Mouse (Mus musculus) hindbrain, embryonic 16.5 days (tissue): ENCODE measurements around the gene Gm10234. TPM values are rescaled to one million over a fixed set of nuclear protein-coding genes. Genes with fewer than 3 reads are reported as not detected.

ENCODE experiments used
- ATAC-seq: fragments of 200-750 bp; cut with Nextera tagmentation; 2 replicates; pipeline ENCODE4 v1.8.0; 2017; ENCODE audit warnings: moderate TSS enrichment, moderate library complexity
- H3K27ac ChIP-seq: fragments of 300-500 bp; sonication (generic); 2 replicates; pipeline ENCODE4 v1.5.1; 2014; ENCODE audit warnings: low read depth, mild to moderate bottlenecking, control low read depth, low read length, moderate library complexity
- H3K27me3 ChIP-seq: fragments of 300-500 bp; sonication (generic); replicated peaks from 2 replicates; pipeline ENCODE4 v1.6.1; 2014; ENCODE audit warnings: low read length; ENCODE audit not compliant: control insufficient read depth, insufficient read depth
- H3K36me3 ChIP-seq: fragments of 300-500 bp; sonication (generic); 2 replicates; pipeline ENCODE4 v1.6.1; 2014; ENCODE audit warnings: mild to moderate bottlenecking, low read length, moderate library complexity, mixed read lengths; ENCODE audit not compliant: control insufficient read depth, insufficient read depth
- H3K4me1 ChIP-seq: fragments of 300-500 bp; sonication (generic); 2 replicates; pipeline ENCODE4 v1.6.1; 2014; ENCODE audit warnings: low read depth, low read length; ENCODE audit not compliant: control insufficient read depth, insufficient read depth
- H3K4me2 ChIP-seq: fragments of 300-500 bp; sonication (generic); 2 replicates; pipeline ENCODE4 v1.6.1; 2014; ENCODE audit warnings: mild to moderate bottlenecking, low read length, control low read depth, moderate library complexity
- H3K4me3 ChIP-seq: fragments of 300-500 bp; sonication (generic); 2 replicates; pipeline ENCODE4 v1.5.1; 2014; ENCODE audit warnings: mild to moderate bottlenecking, low read length, control low read depth, moderate library complexity
- H3K9ac ChIP-seq: fragments of 300-500 bp; sonication (generic); 2 replicates; pipeline ENCODE4 v1.6.1; 2014; ENCODE audit warnings: low read depth, mild to moderate bottlenecking, control low read depth, low read length, moderate library complexity
- H3K9me3 ChIP-seq: fragments of 300-500 bp; sonication (generic); 2 replicates; pipeline ENCODE4 v1.6.1; 2014; ENCODE audit warnings: mild to moderate bottlenecking, low read length, moderate library complexity; ENCODE audit not compliant: control insufficient read depth
- WGBS: fragments of 180-500 bp; shearing (Covaris S2); extraction: QIAGEN DNeasy Blood & Tissue Kit; methylation state at CpG from one replicate; pipeline ENCODE4 v1.1.7; 2014; 5-methylcytosine and 5-hydroxymethylcytosine counted together
- polyA plus RNA-seq: library from polyadenylated mRNA; unstranded; fragments of >200 nt; fragmentation: Nextera tagmentation; extraction: Ambion mirVana; gene quantifications from 2 replicates; pipeline ENCODE4 v1.2.1, GENCODE M21; 2015

The Gm10234 gene
- not detected in 2 replicates for polyA plus RNA-seq

GRCm38 (mm10) chr6:95321812-95322211 is at the start of gene Gm10234:
Gene Gm10234, plus strand, starts transcription at chr6:95322112.
- H3K4me3 ChIP-seq: no peak within 1 kb of the TSS
- H3K9ac ChIP-seq: no peak within 1 kb of the TSS
- H3K4me1 ChIP-seq: no peaks in the 10 kb centered on the region
- no peaks in the 10 kb centered on the region for H3K9me3 ChIP-seq
- no peaks in the 10 kb centered on the region for H3K27me3 ChIP-seq
- no peak for ATAC-seq
- no peak within 1 kb of the TSS for H3K4me2 ChIP-seq
- H3K27ac ChIP-seq: no peak within 1 kb of the TSS
- H3K36me3 ChIP-seq: no peaks in the 10 kb centered on the region

DNA sequence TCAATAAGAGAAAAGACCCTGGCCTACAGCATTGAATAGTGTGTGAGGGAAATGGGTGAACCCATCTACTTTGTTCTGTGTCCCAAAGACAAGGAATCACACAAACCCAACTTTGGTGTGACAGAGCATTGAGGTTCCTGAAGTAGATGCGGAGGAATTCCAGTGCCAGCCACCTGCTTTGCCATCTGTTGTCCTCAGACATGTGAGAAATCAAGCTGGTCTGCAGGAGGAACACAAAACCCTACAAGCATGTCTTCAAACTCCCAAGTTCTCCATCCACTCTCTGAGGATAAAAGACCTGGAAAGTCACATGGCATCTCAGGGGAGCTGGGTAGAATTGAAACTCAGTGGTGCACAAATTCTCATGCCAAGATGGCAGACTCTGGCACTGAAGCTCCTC is 44.3 kb upstream of the Gm10234 start:
- Histone ChIP-seq H3K4me2 (no peak overlapping the region), H3K4me1 (no peaks in the 10 kb centered on the region), H3K4me3 (no peak overlapping the region), H3K9ac (no peak overlapping the region), H3K9me3 (no peaks in the 10 kb centered on the region), H3K27me3 (no peaks in the 10 kb centered on the region), H3K27ac (no peak overlapping the region), H3K36me3 (no peaks in the 10 kb centered on the region)
- WGBS: 85% methylated on average over 1 of the region's 1 CpGs
- no peak for ATAC-seq

GRCm38 (mm10) chr6:95296025-95296424 is 25.9 kb upstream of the Gm10234 start:
- no peak overlapping the region for H3K4me2 ChIP-seq
- H3K4me3 ChIP-seq: no peak overlapping the region
- no peaks in the 10 kb centered on the region for H3K9me3 ChIP-seq
- no peaks in the 10 kb centered on the region for H3K36me3 ChIP-seq
- no peaks in the 10 kb centered on the region for H3K4me1 ChIP-seq
- ATAC-seq: no peak
- H3K27ac ChIP-seq: no peak overlapping the region
- WGBS: 82% methylated on average over 4 of the region's 4 CpGs
- no peak overlapping the region for H3K9ac ChIP-seq
- no peaks in the 10 kb centered on the region for H3K27me3 ChIP-seq

- no peak overlapping the region for H3K4me3 ChIP-seq
- WGBS: 76% methylated on average over 3 of the region's 3 CpGs
- no peak overlapping the region for H3K27ac ChIP-seq
- H3K4me2 ChIP-seq: no peak overlapping the region
- ATAC-seq: no peak
- H3K36me3 ChIP-seq: no peaks in the 10 kb centered on the region
- no peak overlapping the region for H3K9ac ChIP-seq
- no peaks in the 10 kb centered on the region for H3K27me3 ChIP-seq
- no peaks in the 10 kb centered on the region for H3K4me1 ChIP-seq
- H3K9me3 ChIP-seq: no peaks in the 10 kb centered on the region
These were observed 23.5 kb upstream of the Gm10234 start for GRCm38 (mm10) chr6:95298387-95298786.

GRCm38 (mm10) chr6:95300658-95301057 is 21.3 kb upstream of the Gm10234 start:
- no peak overlapping the region for H3K4me3 ChIP-seq
- 86% methylated on average over 2 of the region's 2 CpGs for WGBS
- no peak for ATAC-seq

DNA sequence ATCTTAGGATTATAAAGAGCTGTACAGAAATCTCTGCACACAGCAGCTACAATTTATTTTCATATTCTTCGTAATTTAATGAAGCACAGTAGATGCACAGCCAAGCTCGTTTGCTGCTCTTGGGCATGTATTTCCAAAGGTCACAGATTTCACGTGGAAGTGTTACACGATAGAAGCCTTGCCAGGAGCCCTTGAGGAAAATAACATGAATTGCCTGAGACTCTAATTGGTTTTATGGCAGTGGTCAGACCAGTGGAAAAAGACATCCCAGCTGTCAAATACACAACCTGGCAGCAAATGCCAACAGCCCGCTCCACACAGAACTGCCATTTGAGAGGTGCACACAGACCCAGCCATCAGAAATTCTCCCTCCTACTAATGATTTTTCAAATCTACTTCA is 9.3 kb downstream of the Gm10234 start:
- Histone ChIP-seq H3K36me3 (no peaks in the 10 kb centered on the region), H3K27ac (no peak overlapping the region)
- no peak for ATAC-seq

More at GRCm38 (mm10) chr6:95300658-95301057, 21.3 kb upstream of the Gm10234 start:
- no peaks in the 10 kb centered on the region for H3K27me3 ChIP-seq
- no peak overlapping the region for H3K27ac ChIP-seq
- no peaks in the 10 kb centered on the region for H3K36me3 ChIP-seq
- no peaks in the 10 kb centered on the region for H3K9me3 ChIP-seq
- H3K4me2 ChIP-seq: no peak overlapping the region
- no peaks in the 10 kb centered on the region for H3K4me1 ChIP-seq
- H3K9ac ChIP-seq: no peak overlapping the region

DNA sequence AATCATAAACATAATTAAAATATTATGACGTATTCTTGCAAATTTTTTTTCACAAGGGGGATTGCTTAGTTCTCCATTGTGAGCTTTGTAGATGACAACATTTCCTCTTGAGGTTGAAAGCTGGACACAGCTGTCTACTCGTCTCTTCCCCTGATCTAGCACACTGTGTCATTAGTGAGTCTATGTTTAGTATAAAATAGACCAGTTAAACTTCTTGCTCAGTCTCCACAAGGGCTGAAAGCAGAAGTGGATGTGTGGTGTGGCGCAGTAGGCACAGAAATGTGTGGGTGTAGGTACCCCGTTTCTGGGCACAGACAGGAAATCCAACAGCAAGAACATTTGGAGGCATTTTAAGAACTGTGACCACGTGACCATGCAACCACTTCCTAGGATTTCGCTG is 12.9 kb downstream of the Gm10234 start:
- Histone ChIP-seq H3K4me3 (no peak overlapping the region), H3K27ac (no peak overlapping the region), H3K4me2 (no peak overlapping the region), H3K27me3 (no peaks in the 10 kb centered on the region), H3K4me1 (no peaks in the 10 kb centered on the region), H3K9me3 (no peaks in the 10 kb centered on the region), H3K36me3 (no peaks in the 10 kb centered on the region), H3K9ac (no peak overlapping the region)
- WGBS: 89% methylated on average over 6 of the region's 6 CpGs
- ATAC-seq: no peak

More for the DNA sequence above, 9.3 kb downstream of the Gm10234 start:
- Histone ChIP-seq H3K9ac (no peak overlapping the region), H3K9me3 (no peaks in the 10 kb centered on the region), H3K4me3 (no peak overlapping the region), H3K4me2 (no peak overlapping the region), H3K4me1 (no peaks in the 10 kb centered on the region), H3K27me3 (no peaks in the 10 kb centered on the region)
- WGBS: 62% methylated on average over 5 of the region's 5 CpGs

GRCm38 (mm10) chr6:95349378-95349777 is 27.5 kb downstream of the Gm10234 start:
- H3K9ac ChIP-seq: no peak overlapping the region
- H3K9me3 ChIP-seq: no peaks in the 10 kb centered on the region
- H3K27ac ChIP-seq: no peak overlapping the region
- no peaks in the 10 kb centered on the region for H3K27me3 ChIP-seq
- no peak overlapping the region for H3K4me2 ChIP-seq
- no peak overlapping the region for H3K4me3 ChIP-seq
- H3K36me3 ChIP-seq: no peaks in the 10 kb centered on the region
- ATAC-seq: no peak
- H3K4me1 ChIP-seq: no peaks in the 10 kb centered on the region

DNA sequence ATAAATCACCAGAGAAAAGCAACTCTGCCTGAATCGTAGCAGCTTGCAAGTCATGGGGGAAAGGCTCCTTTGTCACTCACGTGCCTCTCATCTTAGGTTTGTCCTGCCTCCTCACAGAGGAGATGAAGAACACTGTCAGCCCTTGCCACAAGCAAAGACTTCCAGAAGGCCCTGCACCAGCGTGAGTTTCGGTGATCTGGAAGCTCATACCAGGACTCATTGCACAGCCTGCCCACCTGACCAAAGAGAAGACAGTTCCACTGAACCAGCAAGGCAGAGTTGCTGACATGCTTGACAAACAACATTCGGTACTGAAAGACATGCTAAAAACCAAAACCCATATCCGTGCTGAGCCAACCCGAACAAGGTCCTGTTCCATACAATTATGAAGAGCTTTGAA is 31.1 kb downstream of the Gm10234 start:
- no peak overlapping the region for H3K4me3 ChIP-seq
- ATAC-seq: no peak
- WGBS: 89% methylated on average over 7 of the region's 7 CpGs
- H3K4me2 ChIP-seq: no peak overlapping the region
- no peak overlapping the region for H3K9ac ChIP-seq
- H3K4me1 ChIP-seq: no peaks in the 10 kb centered on the region
- no peaks in the 10 kb centered on the region for H3K36me3 ChIP-seq
- no peaks in the 10 kb centered on the region for H3K27me3 ChIP-seq
- no peak overlapping the region for H3K27ac ChIP-seq
- H3K9me3 ChIP-seq: no peaks in the 10 kb centered on the region

GRCm38 (mm10) chr6:95353886-95354285 is 32.0 kb downstream of the Gm10234 start:
- WGBS: 80% methylated on average over 1 of the region's 1 CpGs
- Histone ChIP-seq H3K27me3 (no peaks in the 10 kb centered on the region), H3K9me3 (no peaks in the 10 kb centered on the region), H3K4me1 (no peaks in the 10 kb centered on the region), H3K27ac (no peak overlapping the region), H3K9ac (no peak overlapping the region), H3K4me2 (no peak overlapping the region), H3K36me3 (no peaks in the 10 kb centered on the region), H3K4me3 (no peak overlapping the region)
- no peak for ATAC-seq
